Mouse (Mus musculus) frontal cortex, adult 2 months (tissue): ENCODE measurements at regions not wholly inside any gene's neighbourhood (a gene's known extent, or its start where the extent isn't known, plus 50 kb on each side); places are given as distances from the start of the nearest gene placed in this dataset.
"Not testable (repeated sequence)": the region's sequence is repeated elsewhere in the genome, so short reads cannot be mapped to it uniquely, and the experiment has no call there.

Experiments used
- DNase-seq, 2 experiments: peaks; one replicate each; pipeline ENCODE4 v3.0.0; 2022; ENCODE audit warnings: low spot score in 1 of 2; ENCODE audit errors: extremely low spot score in 1 of 2

GRCm38 (mm10) chr12:15455744-15456143 lies 361.0 kb downstream of the Trib2 start:
- DNase-seq, result no peak

DNA sequence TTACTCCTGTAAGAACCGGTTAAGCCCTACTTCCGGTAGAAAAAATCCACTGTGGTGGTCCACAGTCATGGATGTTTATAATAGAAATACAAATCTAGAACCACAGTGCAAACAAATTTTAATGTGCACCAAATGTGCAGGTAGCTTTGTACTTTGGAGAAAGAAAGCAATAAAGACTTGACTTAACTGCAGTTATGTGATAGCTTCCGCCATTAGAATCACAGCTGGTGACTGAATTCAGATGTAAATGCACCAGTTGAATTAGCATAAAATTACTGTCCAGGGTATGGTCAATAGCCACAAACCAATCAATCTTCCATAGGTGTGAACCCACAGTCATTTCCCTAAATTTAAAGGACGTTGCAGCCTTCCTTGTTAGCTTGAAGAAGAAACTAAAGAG lies 367.2 kb downstream of the Trib2 start:
- no peak for DNase-seq

DNA sequence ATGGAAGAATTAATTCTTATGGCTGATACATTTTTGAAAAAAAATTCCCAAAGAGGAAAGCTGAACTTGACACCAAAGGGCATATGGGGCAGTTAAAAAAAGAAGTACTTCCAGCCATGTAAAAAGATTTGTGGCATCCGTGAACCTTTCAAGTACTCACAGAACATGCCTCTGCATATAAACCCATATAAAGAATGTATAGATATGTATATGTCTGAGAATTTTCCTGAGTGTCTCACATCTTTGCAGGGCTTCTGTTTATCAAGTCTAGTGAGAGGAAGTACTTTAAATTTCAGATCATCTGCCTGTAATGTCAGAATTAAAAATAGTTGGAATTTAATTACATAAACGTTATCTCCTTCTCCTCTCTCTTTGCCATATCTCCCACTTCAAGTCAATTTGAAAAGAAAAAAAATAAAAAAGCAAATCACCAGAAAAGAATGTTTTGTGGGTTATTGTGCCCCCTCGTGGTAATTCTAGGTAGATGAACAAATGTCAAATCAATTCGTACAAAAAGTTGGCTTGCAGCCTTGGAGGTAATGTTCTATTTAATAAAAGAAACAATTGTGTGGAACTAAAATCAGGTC lies 400.4 kb downstream of the Trib2 start:
- peak; percentile 7 to 77 for DNase-seq

DNA sequence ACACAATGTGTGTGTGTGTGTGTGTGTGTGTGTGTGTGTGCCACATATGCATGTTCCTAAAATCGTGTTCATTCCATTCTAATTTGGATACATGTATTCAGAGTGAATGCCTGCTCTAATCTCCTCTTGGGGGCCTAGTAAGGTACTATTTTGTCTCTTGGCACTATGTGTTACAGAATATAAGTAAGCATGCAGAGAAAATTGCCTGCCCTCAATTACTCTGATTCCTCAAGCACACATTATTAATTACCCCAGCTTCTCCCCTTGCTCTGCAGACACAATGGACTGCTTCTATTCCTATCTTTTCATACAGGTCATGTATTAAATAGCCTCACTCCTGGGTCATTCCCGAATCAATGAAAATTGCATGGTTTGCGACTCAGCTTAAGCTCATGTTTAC lies 406.3 kb downstream of the Trib2 start:
- DNase-seq, result no peak

- not testable (repeated sequence) for DNase-seq
Observed at GRCm38 (mm10) chr12:15407577-15407976, 409.1 kb downstream of the Trib2 start.

GRCm38 (mm10) chr12:15392641-15393040 lies 424.1 kb downstream of the Trib2 start:
- DNase-seq, result no peak

DNA sequence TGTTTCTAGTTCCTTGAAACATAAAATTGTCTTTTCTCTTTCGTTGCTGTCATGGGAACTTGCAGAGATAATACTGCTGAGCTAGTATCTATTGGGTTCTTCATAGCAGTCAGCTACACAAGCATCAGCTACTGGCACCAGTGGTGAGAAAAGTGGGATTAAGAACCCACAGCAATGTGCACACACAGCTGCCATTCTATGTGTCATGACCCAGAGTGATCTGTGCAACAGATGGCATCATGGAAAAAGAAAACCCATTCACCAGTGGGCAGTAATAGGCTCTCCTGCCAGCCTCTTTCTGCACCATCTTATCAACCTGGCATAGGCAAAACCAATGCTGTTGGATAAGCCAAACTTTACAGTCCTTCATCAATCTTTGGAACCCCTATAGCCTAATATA lies 428.1 kb downstream of the Trib2 start:
- DNase-seq, result no peak

DNA sequence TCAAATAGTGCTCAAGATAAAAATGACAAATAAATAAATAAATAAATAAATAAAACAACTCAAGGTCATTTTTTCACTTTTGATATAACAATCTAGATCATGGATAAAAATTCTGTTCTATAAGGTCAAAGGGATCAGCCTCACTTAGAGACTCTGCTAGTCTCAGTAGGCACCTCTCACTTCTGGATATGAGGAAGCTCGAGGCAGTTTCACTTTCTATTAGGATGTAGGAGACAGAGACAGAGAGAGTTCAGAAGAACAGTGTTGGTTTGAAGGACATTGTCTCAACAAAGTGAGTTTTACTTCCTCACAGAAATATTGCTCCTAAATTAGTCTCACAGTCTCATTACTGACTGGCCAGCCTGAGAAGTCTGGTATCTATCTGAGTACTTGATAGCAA lies 458.9 kb downstream of the Trib2 start:
- DNase-seq, result no peak

DNA sequence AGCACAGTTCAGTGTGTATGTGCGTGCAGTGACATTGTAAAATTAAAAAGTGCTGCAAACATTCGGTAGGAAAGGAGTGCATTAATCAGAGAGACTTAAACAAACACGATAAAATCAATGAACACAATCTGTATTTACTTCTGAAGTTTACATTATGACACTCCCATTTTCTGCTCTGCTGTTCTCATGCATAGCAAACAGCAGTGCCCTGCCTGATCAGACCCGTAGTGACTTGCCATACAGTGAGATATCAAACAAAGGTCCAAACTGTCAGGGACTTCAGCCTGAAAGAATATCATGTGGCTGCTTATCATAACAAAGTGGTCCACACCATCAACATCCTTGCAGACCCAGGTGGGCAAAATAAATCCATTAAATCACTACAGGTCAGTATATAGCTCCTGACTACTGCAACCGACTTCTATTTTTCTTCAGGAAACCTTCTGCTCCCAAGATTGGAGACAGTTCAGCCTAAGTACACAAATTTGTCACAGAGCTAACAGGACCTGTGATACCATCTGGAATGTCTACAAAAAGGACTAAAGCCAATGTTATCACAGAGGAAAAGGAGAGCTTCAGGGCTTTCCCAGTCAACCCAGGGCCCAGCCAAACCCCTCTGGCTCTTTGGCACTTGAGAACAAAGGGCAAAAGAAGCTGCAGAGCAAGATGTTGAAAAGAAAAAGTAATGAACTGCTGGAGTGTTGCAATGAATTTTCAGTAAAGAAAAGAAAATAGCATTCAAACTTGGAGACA lies 495.8 kb downstream of the Trib2 start:
- no peak for DNase-seq

GRCm38 (mm10) chr12:15319647-15320046 lies 497.1 kb downstream of the Trib2 start:
- no peak for DNase-seq

DNA sequence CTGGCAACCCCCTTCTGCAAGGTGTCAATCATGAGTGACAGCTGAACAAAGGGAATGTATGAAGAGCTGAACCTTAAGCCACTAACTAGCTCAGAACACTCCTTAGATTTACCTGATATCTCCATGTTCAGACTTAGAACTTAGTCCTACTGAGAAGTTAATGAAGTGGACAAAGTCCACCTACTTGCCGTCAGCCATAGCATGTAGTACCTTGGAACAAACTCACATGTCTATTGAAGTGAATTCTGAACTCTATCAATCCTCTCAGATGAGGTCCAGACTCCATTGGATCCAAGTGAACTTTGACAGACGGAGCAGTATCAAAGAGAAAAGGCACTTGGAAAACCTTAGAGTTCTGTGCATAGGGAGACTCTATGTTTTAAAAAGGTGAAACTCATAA lies 521.8 kb downstream of the Trib2 start:
- DNase-seq, result no peak

- no peak for DNase-seq
Observed at GRCm38 (mm10) chr12:15262165-15262564, 554.6 kb downstream of the Trib2 start.

- DNase-seq, result no peak
Observed at GRCm38 (mm10) chr12:15261604-15262003, 555.1 kb downstream of the Trib2 start.

GRCm38 (mm10) chr12:15260907-15261415 lies 555.8 kb downstream of the Trib2 start:
- DNase-seq, result no peak

GRCm38 (mm10) chr12:15244966-15245365 lies 571.8 kb downstream of the Trib2 start:
- no peak for DNase-seq

GRCm38 (mm10) chr12:15222497-15223170 lies 594.1 kb downstream of the Trib2 start:
- no peak for DNase-seq

DNA sequence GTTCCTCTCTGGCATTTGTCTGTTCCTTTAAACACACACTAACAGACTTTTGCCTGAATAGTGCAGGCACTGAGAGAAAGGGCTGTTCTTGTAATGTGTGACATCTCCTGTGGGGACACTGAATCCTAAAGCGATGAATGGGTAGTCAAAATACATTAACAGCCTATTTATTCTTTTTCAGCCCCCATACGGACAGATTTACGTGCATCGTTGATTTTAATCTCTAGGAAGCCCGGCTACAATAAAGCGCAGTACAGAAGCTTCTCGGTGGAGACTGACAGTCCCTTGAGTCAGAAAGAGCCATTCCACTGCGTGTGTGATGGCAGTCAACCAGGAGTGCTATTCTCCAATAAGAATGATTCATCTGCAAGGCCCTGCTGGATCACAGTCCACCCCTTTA lies 598.2 kb downstream of the Trib2 start:
- DNase-seq, result peak in 1 of 2 experiments; percentile 5

DNA sequence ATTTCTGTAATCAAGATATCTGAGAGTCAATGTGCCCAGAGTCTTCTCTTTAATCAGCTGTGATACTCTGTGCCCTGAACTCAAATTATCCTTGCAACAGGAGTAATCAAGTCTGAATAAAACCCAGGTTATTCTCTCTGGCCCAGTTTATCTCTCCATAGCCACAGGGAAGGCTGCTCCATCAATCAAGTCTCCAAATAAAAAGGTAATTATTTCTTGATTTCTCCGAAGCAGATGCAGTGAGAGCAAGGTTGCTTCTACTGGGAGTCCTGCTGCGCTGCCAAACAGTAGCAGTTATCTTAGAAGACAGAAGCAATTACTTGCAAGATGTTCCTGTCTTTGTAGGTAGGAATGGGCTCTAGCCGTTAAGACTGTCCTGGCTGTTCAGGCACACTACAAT lies 600.5 kb downstream of the Trib2 start:
- DNase-seq, result no peak

DNA sequence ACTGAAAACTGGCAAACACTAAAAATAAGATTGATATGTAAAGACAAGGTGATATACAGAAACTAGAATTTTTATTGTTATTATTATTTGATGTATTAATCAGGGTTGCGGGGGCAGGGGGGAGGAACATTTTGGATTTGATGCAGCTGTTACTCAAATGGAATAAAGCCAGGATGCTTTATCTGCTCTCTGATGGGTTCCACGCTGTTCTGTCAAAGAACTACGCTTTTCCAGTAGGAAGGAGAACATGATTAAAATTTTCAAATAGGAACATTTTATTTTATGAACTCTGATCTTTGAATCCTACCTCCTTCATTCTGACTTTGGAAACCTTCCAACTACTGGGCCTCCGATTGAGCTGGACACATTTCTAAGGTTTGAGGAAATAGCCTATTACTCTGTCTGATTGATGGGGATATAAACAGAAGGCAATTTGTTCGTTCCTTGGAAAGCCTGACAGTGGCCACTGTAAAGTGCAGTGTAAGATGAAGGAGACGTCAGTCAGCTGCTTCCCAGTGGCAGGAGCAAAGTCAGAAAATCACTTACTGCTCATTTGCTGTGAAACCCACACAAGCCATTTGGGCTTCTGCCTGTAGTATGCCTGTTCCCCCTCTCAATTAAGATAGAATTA lies 642.2 kb downstream of the Trib2 start:
- DNase-seq, result no peak

DNA sequence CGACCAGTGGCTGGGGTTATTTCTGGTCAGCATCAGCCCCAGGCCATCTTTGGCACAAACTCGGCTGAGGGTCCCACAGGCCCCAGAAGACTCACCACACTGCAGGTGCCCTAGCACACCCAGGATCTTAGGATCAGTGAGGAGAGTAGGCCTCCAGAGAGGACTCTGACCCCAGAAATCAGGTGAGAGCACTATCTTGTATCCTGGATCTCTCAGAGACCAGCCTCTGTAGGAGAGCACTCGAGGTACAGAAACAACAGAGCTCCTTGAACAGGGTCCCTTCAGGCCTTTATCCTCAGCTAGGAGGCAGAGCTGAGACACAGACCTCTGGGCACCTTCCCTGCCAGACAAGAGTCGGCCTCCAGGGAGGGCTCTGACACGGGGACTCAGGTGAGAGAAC lies 654.1 kb downstream of the Trib2 start:
- no peak for DNase-seq

GRCm38 (mm10) chr12:15161864-15162263 lies 654.9 kb downstream of the Trib2 start:
- DNase-seq, result no peak
